Mouse (Mus musculus) bone marrow macrophage, adult 2 months (primary cell): ENCODE data around the gene Ccdc152.

Experiments
- CTCF ChIP-seq: IDR thresholded peaks from 2 replicates; pipeline ENCODE4 v1.5.1; 2012; ENCODE audit warnings: low read depth, mild to moderate bottlenecking, low read length, moderate library complexity
- POLR2A ChIP-seq: IDR thresholded peaks from 2 replicates; pipeline ENCODE4 v1.6.1; 2012; ENCODE audit warnings: mild to moderate bottlenecking, low read depth, low read length, borderline replicate concordance

DNA sequence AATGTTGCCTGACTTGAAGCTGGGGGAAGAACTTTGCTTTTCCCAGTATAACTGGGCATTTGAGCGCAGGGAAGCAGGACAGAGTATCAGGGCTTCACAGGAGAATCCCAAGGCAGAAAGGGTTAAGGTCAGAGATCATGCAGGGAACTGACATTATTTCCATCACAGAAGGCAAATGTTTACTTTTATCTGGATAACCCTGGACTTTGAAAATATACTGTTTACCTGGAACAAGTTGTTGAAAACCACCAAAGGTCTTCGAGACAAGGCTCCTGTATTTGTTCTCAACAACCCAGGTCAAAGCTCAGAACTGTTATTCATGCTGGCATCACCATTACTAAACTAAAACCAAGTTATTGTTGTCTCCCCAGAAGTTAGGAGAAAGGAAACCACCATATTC lies 67.0 kb downstream of the Ccdc152 start:
- TF ChIP-seq CTCF (no peak), POLR2A (no peak)
